Mouse (Mus musculus): ENCODE measurements around the gene Nipsnap1.

Nipsnap1 gene

GRCm38 (mm10) chr11:4873755-4874475 lies at the start of gene Nipsnap1:
Nipsnap1 (plus strand) TSS chr11:4873951.
- peak; percentile 60 to 76 for DNase-seq (ENCODE audit: low spot score in 2 of 2)

- DNase-seq (ENCODE audit: low spot score in 2 of 2) = no peak
Observed at GRCm38 (mm10) chr11:4826152-4826778, 47.5 kb upstream of the Nipsnap1 start.

DNA sequence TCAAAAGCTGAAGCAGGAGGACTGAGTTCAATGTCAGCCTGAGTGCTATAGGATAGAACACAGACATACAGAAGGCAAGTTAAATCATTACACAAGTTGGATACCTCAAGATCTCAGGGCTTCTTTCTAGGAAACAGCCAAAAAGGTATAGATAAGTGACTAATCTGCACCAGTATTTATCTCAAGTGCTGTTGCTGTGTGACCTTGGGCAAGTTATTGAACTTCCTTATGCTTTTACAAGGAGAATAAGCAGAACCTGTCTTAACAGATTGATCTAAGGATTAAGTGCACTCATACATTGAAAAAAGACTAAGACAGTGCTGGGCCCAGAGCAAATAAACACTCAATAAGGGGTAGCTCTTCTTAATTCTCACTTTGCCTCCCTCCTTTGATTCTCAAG lies 46.4 kb upstream of the Nipsnap1 start:
- DNase-seq (ENCODE audit: low spot score in 2 of 2) = no peak

- no peak for DNase-seq (ENCODE audit: low spot score in 2 of 2)
Observed at GRCm38 (mm10) chr11:4827916-4828315, 45.8 kb upstream of the Nipsnap1 start.

DNA sequence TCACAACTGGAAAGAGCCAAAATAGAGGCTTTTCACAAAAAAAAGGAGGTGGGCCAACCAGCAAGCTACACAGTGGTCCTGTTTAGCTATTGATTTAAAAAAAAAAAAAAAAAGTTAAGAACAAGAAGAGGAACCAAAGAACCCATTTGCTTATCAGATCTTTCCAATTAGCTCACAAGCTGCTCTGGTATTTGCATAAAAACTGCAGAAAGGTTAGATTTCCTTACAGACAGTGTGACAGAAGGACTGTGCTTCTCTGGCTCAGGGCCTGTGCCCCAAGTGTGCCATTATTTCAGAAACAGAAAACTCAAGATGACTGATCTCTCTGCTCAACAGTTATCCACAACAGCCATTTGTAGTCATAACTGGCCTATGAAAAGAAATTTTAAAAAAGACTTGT lies 42.7 kb upstream of the Nipsnap1 start:
- DNase-seq (ENCODE audit: low spot score in 2 of 2) = no peak

DNA sequence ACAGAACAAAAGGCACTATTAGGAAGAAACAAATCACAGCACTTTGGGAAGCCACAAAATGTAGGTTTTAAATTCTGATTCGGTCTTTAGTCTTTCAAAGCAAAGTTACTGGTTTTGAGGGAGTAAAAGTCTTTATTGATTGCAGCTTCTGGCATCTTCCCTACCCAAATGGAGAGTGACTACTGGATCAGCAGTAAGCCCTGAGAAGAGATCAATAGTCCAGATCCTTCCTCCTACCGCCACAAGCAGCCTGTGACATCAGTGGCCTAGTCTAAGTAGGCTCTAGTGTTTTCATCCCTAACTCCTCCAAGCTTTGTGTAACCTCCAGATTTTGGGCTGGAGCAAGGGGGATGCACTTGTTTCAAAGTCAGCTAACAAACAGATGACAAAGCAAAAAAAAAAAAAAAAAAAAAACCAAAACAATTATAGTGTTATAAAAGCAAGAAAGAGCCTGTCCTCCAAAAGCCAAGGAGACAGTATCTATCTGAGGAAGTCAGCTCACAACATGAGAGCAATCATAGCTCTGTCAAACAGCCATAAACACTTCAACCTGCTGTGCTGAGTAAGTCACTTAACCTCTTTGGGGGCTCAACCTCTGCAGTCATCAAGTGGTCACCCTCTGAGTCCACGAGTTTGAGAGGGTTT lies 40.3 kb upstream of the Nipsnap1 start:
- DNase-seq (ENCODE audit: low spot score in 2 of 2) = no peak

- no peak for DNase-seq (ENCODE audit: low spot score in 2 of 2)
Observed at GRCm38 (mm10) chr11:4835436-4835835, 38.3 kb upstream of the Nipsnap1 start.

- DNase-seq (ENCODE audit: low spot score in 2 of 2) = no peak
Observed at GRCm38 (mm10) chr11:4836755-4837154, 37.0 kb upstream of the Nipsnap1 start.

GRCm38 (mm10) chr11:4837342-4837741 lies 36.4 kb upstream of the Nipsnap1 start:
- no peak for DNase-seq (ENCODE audit: low spot score in 2 of 2)

- no peak for DNase-seq (ENCODE audit: low spot score in 2 of 2)
Observed at GRCm38 (mm10) chr11:4838235-4838634, 35.5 kb upstream of the Nipsnap1 start.

- DNase-seq (ENCODE audit: low spot score in 2 of 2) = no peak
Observed at GRCm38 (mm10) chr11:4840942-4841526, 32.7 kb upstream of the Nipsnap1 start.

- DNase-seq (ENCODE audit: low spot score in 2 of 2) = peak; percentile 9 to 38
Observed at GRCm38 (mm10) chr11:4848483-4849248, 25.1 kb upstream of the Nipsnap1 start.

DNA sequence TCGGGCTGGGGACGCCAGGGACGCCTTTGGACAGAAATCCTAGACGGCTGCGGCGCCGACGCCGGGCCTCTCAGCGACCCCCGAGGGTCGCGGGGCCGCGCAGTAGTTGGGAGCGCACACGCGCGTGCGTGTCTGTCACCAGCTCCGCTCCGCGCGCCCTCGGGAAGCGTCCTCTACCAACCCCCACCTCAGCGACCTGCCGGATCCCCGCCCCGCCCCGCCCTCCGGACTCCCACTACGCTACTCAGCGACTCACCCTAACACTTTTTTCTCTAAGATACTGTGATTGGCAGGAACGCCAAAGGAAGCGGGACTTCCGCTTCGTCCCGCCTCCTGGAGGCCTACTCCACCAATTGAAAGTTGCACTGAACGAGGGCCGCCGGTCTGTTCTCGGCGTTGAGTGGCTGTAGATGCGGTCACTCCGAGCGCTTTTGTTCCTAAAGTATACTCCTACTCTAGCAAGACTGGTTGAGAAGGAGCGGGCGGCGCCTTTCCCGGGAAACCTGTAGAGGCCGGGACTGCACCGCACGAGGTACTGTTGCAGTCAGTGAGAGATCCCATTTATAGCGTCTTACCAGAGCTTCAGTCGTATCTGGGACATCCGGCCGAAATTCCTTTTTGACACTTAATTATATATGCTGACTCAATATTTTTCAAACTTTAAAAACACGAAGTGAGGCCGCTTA lies 24.4 kb upstream of the Nipsnap1 start, which contains the start of gene Nf2:
Gene Nf2, minus strand, starts transcription at position 279 of the 686 bp plus-strand sequence.
- DNase-seq (ENCODE audit: low spot score in 2 of 2) = peak; percentile 98

DNA sequence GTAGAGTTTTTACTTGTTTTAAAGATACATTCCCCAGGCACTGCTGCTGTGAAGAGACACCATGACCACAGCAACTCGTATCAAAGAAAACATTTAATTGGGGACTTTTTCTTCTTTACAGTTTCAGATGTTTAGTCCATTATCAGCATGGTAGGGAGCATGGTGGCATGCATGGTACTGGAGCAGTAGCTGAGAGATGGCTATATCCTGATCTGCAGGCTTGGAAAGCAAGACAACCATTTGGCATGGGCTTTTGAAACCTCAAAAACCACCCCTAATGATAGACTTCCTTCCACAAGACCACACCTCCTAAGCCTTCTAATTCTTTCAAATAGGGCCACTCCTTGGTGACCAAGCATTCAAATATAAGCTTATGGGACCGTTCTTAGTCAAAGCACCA lies 23.3 kb upstream of the Nipsnap1 start:
- DNase-seq (ENCODE audit: low spot score in 2 of 2) = no peak

GRCm38 (mm10) chr11:4853021-4853420 lies 20.7 kb upstream of the Nipsnap1 start:
- DNase-seq (ENCODE audit: low spot score in 2 of 2) = no peak

DNA sequence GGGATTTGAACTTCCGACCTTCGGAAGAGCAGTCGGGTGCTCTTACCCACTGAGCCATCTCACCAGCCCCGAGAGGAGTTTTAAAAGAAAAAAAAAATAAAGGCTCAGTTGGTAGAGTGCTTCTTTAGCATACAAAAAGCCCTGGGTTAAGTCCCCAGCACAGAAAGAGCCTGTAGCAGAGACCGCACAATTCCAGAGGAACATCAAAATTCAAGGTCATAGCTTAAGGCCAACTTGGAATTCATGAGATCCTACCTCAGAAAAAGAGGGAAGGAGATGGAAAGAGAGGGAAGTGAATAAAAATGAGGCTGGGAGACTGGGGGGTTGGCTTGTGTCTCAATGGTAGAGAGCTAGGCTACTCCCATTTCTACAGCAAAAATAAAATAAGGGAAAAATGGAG lies 19.6 kb upstream of the Nipsnap1 start:
- no peak for DNase-seq (ENCODE audit: low spot score in 2 of 2)

- DNase-seq (ENCODE audit: low spot score in 2 of 2) = no peak
Observed at GRCm38 (mm10) chr11:4858416-4858815, 15.3 kb upstream of the Nipsnap1 start.

- no peak for DNase-seq (ENCODE audit: low spot score in 2 of 2)
Observed at GRCm38 (mm10) chr11:4860986-4861385, 12.8 kb upstream of the Nipsnap1 start.

DNA sequence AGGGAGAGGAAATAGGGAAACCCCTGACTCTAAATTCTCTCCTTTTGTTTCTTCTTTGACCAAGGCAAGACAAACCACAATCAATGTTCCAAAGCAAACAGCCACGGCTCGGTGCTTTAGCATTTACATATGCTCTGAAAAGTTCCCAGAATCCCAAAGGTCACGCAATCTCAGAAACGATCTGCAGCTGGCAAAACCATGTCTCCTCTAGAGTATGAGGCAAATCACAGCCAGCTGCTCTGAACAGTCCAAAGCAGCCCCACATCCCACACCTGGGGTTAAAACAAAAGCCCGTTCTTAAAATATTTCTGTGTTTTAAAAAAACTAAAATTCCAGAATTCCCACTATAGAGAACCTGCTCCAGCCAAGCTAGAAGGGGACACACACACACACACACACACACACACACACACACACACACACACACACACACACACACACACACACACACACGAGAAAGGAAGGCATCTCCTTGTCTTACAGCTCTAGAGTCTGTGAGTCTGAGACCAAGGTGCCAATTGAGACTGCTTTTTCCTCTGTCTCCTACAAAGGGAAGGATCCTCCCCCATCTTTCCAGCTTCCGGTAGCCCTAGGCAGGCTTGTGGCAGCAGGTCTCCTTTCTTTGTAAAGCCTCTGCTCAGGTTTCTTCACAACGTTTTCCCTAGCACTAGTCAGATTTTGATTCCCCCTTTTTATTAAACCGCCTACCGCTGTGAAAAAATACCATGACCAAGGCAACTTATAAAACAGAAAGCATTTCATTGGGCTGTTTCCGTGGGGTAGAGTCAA lies 11.7 kb upstream of the Nipsnap1 start:
- no peak for DNase-seq (ENCODE audit: low spot score in 2 of 2)

DNA sequence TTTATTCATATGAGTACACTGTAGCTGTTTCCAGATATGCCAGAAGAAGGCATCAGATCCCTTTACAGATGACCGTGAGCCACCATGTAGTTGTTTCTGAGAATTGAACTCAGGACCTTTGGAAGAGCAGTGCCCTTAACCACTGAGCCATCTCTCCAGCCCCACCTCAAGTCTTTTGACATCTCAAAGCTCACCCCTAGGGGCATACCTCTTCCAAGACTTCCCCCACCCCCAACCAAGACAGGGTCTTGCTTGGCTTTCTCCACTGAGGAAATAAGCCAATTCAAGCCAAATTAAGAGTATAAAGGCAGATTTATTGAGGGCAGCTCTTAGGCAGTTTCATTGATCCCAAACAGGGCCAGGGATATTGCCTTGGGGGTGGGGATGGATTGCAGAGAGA lies 11.0 kb upstream of the Nipsnap1 start:
- DNase-seq (ENCODE audit: low spot score in 2 of 2) = no peak
